Mouse (Mus musculus) adipocyte (in vitro differentiated cells): ENCODE data around the gene Tdrd6.
A peak's percentile ranks its signal among the peaks of the same experiment; 100 is the strongest.

Experiments used
- DNase-seq: peaks from one replicate; pipeline ENCODE4 v3.0.0-alpha.2; 2016; ENCODE audit warnings: low spot score

Gene Tdrd6

GRCm38 (mm10) chr17:43612221-43612620 is 17.9 kb downstream of the Tdrd6 start:
- no peak for DNase-seq

- DNase-seq: peak; percentile 75
Observed at GRCm38 (mm10) chr17:43611586-43611985, 18.5 kb downstream of the Tdrd6 start.

DNA sequence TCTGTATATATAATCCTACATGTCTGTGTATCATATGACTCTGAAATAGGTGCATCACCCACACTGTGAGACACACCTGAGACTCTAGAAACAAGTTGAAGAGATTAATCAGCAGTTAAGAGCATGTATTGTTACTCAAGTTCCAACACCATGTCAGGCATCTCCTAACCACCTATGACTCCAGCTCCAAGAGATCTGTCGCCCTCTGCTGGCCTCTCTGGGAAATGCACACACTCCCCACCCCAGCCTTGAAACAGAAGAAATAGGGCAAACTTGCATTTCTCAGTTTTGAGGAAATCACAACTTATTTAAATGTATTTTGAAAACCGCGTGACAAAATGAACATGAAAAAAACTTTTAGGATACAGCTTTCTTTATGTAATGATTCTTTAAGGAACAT is 23.4 kb downstream of the Tdrd6 start:
- DNase-seq: peak; percentile 75

DNA sequence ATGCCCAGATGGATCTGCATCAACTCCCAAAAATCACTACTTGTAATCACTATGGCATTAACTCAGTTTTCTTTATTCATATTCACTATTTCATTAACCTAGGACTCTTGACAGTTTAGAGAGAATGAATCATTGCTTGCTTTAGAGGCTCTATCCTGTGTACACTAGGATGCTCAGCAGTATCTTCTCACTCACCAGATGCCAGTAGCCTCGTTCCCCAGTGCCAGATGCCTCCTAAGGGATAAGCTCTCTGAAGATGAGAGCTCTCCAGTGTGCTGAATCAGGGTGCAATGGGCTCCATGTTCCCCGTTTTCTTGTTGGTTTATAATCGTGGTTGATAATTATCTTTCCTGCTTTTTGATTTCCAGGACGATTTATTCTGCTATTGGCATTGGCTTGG is 31.4 kb downstream of the Tdrd6 start:
- no peak for DNase-seq

DNA sequence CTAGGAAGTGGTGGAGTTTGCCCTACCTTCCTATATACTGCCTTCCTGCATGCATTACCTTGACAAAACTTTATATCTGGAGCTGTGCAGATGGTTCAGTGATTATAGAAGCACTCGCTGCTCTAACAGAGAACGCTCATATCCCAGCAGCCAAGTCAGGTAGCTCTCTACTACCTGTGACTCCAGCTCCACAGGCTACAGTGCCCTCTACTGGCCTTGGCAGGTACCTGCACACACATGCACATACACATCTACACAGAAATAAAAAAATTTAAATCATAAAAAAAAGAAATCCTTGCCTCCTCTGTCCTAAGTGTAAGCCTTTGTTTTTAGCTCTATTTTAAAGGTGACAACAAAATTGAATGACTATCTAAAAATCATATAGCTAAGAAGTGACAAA is 32.4 kb downstream of the Tdrd6 start:
- no peak for DNase-seq

DNA sequence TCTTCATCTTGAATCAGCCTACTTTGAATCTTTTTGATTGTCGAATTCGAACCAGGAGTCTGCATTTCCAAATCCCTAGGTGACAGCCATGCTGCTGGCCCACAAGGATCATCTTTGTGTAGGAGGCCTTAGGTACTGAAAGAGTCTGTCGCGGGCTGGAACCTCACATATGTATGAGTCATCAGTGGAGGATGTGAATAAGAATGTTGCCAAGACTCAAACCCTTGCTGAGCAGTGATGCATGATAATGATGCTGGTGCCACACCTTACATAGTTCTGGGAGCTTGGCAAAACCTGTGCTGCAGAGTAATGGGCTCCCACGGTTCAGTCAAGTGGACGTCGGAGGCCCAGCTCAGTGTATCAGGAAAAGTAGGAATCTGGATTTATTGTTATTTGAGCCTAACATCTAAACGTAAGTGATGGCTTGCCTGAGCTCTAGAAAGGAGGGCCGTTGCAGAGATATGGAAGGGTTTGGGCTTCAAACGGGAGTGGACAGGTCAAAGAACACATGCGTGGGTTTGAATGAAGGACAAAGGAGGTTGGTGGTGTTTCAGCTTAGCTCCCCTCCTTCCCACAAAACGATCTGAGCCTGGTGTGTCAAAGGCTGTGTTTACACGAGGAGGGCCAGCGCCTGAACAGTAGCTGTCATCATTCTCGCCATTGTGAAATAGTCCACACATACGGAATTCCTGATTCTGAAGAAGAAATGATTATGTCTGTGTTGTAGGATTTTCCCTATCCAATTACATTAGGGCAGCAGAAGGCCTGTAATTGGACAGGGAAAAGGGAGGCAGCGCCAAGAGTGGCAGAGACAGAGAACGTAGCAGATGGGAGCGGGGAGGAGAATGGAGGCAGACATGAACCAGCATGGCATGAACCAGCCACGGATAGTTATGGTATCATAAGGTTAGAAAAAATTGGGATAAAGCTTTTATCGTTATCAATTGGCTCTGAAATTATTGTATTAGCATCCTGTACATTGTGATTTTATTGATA is 37.5 kb downstream of the Tdrd6 start:
- no peak for DNase-seq

DNA sequence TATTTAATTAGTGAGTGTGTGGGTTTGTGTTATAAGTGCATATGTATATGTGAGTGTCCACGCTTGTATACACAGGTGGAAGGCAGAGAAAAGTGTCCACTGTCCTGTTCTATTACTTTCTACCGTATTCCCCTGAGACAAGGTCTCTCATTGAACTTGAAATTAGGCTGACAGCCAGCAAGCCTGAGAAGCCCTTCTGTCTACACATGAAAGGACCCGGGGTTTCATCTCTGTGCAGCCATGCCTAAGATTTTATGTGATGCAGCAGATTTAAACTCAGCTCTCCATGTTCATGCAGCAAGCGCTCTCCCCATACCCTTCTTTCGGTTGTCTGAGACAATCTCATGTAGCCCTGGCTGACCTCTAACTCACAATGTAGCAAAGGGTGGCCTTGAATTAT is 39.6 kb downstream of the Tdrd6 start:
- no peak for DNase-seq

DNA sequence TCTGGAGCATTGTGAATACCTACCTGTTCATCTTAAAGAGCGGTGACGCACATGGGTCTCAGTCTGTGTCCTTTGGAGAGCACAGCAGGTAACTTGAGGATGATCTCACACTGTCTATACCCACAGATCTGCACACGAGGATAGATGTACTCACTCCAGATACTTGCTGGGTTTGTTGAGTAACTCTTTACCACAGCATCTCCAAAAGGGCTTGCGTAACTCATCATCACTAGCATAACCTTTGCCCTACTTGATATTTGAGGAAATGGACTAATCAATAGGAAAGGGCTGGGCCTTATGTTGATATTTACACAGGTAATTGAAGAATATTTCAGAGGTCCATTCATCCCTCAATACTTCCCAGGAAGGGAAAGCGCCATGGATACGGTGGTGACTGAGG is 40.3 kb downstream of the Tdrd6 start:
- DNase-seq: no peak

- DNase-seq: no peak
Observed at GRCm38 (mm10) chr17:43587278-43587677, 42.8 kb downstream of the Tdrd6 start.

DNA sequence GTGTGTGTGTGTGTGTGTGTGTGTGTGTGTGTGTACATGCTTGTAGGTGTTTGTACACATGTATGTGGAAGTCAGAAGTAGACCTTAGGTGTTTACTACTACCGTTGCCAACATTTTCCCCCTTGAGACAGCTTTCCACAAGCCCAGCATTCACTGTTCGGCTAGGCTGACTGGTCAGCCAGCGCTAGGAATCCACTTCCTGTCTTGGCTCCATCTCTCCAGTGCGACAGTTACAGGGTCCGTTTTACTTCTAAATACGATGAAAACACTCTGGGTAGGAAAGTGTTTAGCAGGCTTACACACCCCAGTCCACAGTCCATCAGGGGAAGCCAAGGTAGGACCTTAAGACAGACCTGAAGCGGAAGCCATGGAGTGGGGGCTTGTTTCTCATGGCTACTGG is 45.3 kb downstream of the Tdrd6 start:
- no peak for DNase-seq

DNA sequence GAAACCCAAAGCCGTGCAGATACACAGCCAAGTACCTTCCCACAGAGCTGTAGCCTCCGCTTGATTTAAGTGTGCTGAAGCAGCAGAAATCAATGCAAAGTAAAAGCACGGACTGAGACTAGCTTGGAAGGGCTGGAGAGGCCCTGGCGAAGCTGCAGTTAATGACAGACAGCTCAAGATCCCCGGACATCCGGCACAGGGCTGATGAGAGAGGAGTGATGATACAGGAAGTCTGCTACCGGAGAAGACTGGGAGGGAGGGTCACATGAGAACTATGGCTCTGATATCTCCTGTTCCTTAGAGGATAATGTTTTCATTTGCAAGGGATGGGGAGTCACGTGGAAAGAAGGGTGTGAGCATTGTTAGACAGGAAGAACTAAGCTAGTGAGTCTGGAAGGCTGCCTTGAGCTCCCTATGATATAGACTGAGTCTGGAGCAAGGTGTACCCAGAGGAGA is 49.1 kb downstream of the Tdrd6 start:
- no peak for DNase-seq

- no peak for DNase-seq
Observed at GRCm38 (mm10) chr17:43580456-43580855, 49.6 kb downstream of the Tdrd6 start.

DNA sequence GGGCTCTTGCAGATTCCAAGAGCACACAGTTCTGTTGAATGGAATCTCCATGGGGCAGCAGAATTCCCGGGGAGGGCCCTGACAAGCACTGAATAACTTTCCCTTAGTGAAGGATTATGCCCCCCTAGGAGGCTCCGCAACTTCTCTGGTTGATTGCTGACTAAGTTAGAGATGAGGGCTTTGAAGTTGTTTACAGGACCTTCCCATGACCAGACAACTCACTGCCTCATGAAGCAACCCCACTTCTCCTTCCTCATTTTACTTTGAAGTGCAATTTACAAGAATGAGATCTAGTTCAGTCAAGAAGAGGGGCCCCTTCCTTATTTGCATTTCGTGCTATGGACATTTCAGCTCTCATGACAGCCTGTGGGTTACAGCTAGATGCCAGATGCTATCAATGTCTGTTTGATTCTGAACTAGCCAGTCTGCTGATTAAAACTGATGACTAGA is 56.5 kb downstream of the Tdrd6 start:
- no peak for DNase-seq

GRCm38 (mm10) chr17:43569287-43569686 is 60.8 kb downstream of the Tdrd6 start:
- no peak for DNase-seq

DNA sequence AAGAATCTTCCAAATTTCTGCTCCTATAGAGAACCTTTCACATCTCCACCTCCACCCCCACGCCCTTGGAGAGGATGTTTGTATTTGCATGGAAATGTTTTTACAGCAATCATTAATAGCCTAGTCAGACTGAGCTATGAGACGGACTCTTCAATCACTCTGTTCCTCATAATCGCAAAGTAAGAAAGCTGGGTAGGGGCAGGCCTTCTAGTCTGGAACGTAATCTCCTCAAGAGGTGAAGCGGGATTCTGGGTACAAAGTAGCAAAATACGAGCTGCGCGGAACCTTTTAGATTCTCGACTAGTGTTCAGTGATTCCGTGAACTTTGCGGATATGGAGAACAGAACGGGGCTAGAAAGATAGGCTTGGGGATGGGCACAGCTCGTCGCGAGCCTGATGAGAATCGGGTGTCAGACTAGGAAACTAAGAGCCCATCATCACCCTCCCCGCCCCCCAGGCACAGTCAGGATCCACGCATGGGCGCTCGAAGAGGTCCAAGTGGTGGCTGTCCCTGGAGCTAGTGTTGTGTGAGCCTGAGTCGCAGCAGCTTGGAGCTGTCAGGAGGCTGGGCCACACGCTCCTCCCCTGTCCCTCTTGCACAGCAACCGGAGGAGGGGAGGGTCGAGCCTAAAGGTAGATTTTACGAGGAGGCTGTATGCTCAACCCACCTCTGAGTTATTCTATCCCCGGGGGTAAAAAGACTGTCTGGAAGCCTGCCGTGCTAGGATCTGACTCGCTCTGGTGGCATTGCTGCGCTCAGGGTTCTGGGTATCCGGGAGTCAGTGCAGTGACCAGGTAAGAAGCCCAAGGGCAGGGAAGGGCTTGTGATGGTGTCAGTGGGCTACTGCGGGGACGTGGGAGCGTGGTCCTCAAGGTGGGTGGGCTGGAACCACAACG is 61.9 kb downstream of the Tdrd6 start, which contains the start of gene Pla2g7:
Gene Pla2g7, plus strand, starts transcription at position 107 of the 897 bp plus-strand sequence.
- DNase-seq: no peak

GRCm38 (mm10) chr17:43567593-43567991 is 62.5 kb downstream of the Tdrd6 start:
- no peak for DNase-seq
